ENCODE assay signal across 9 mouse cellular contexts in genomic region chr2:131351471-131351870, GRCm38 (mm10). TPM values are rescaled to one million over a fixed set of nuclear protein-coding genes. Genes with fewer than 3 reads are reported as not detected.
A peak's percentile ranks its signal among the peaks of the same experiment; 100 is the strongest.
DNase-seq lines count a peak whose midpoint lies in the region; ATAC-seq and TF ChIP-seq lines count a peak whose summit lies in the region.
"Had no signal": no experiment of that assay in that cellular context is flagged by ENCODE, and none has a peak within 500 bp of the region (broad histone marks: within the 10 kb centered on the region; RNA-seq: fewer than 3 reads in every experiment).

No protein-coding gene starts in this region.

- peak overlapping the region; percentile 85; the same call in 1 of the 2 replicates for H3K9ac ChIP-seq in kidney, postnatal 0 days (ENCODE audit: low read depth, low read length)
- H3K9ac ChIP-seq in embryonic facial prominence, embryonic 12.5 days: peak overlapping the region; percentile 92
- peak overlapping the region; percentile 99 for H3K9ac ChIP-seq in neural tube, embryonic 14.5 days (replicated peaks; ENCODE audit: low read depth, low read length)

- no peaks in the 10 kb centered on the region for H3K9me3 ChIP-seq in kidney, postnatal 0 days (replicated peaks; ENCODE audit: low read length)
- no peaks in the 10 kb centered on the region for H3K9me3 ChIP-seq in embryonic facial prominence, embryonic 12.5 days
- no peaks in the 10 kb centered on the region for H3K9me3 ChIP-seq in limb, embryonic 10.5 days (replicated peaks)
- H3K9me3 ChIP-seq in neural tube, embryonic 14.5 days (ENCODE audit: control insufficient read depth, low read length): no peaks in the 10 kb centered on the region

- DNase-seq in kidney, postnatal 0 days (ENCODE audit: low spot score): no peak
- no peak for DNase-seq in kidney, postnatal 10 days
- DNase-seq in limb, embryonic 10.5 days (ENCODE audit: low spot score): peak; percentile 42
- no peak for DNase-seq in yolk sac, embryonic 10.5 days (ENCODE audit: low spot score)
- DNase-seq in kidney, adult 18-20 months: no peak
- no peak for DNase-seq in layer of hippocampus, postnatal 14 days (ENCODE audit: low spot score in 2 of 2)
- DNase-seq: adrenal gland, adult 2 months had no signal

- peak overlapping the region; percentile 95 for H3K4me3 ChIP-seq in kidney, postnatal 0 days (replicated peaks; ENCODE audit: low read depth, low read length)
- peak overlapping the region; percentile 95 for H3K4me3 ChIP-seq in embryonic facial prominence, embryonic 12.5 days
- peak overlapping the region; percentile 98 for H3K4me3 ChIP-seq in limb, embryonic 10.5 days
- H3K4me3 ChIP-seq in neural tube, embryonic 14.5 days (ENCODE audit: low read depth, low read length): peak overlapping the region; percentile 97

- no peak for TF ChIP-seq CTCF in kidney, postnatal 0 days (IDR thresholded peaks at IDR 0.05; ENCODE audit: low read depth)

- ATAC-seq in kidney, postnatal 0 days (replicated peaks; ENCODE audit: low FRiP score, low read depth): no peak
- ATAC-seq in embryonic facial prominence, embryonic 12.5 days (ENCODE audit: insufficient number of reproducible peaks, insufficient read depth, low FRiP score, low TSS enrichment): no peak
- ATAC-seq in neural tube, embryonic 14.5 days (ENCODE audit: low read depth): no peak

- WGBS in kidney, postnatal 0 days: 22% methylated on average over 10 of the region's 10 CpGs
- WGBS in embryonic facial prominence, embryonic 12.5 days: 10% methylated on average over 10 of the region's 10 CpGs
- 16% methylated on average over 10 of the region's 10 CpGs for WGBS in limb, embryonic 10.5 days
- WGBS in neural tube, embryonic 14.5 days: 8% methylated on average over 10 of the region's 10 CpGs

- no peaks in the 10 kb centered on the region for H3K27me3 ChIP-seq in kidney, postnatal 0 days (ENCODE audit: insufficient read depth, low read length)
- no peaks in the 10 kb centered on the region for H3K27me3 ChIP-seq in embryonic facial prominence, embryonic 12.5 days
- no peaks in the 10 kb centered on the region for H3K27me3 ChIP-seq in limb, embryonic 10.5 days (ENCODE audit: low read depth, poor library complexity, severe bottlenecking)
- H3K27me3 ChIP-seq in neural tube, embryonic 14.5 days (ENCODE audit: control insufficient read depth, insufficient read depth, low read length): no peaks in the 10 kb centered on the region; the same call in 1 of the 2 replicates

- no peak overlapping the region for H3K27ac ChIP-seq in kidney, postnatal 0 days
- H3K27ac ChIP-seq in embryonic facial prominence, embryonic 12.5 days: peak overlapping the region; percentile 92; the same call in 1 of the 2 replicates
- H3K27ac ChIP-seq in limb, embryonic 10.5 days: peak overlapping the region; percentile 96
- peak overlapping the region; percentile 98 for H3K27ac ChIP-seq in neural tube, embryonic 14.5 days (ENCODE audit: low read depth, low read length)

- no peaks in the 10 kb centered on the region for H3K36me3 ChIP-seq in kidney, postnatal 0 days (ENCODE audit: insufficient read depth, low read length)
- no peaks in the 10 kb centered on the region for H3K36me3 ChIP-seq in embryonic facial prominence, embryonic 12.5 days
- H3K36me3 ChIP-seq in limb, embryonic 10.5 days: no peaks in the 10 kb centered on the region
- no peaks in the 10 kb centered on the region for H3K36me3 ChIP-seq in neural tube, embryonic 14.5 days (ENCODE audit: control insufficient read depth, insufficient read depth, low read length)

- no peaks in the 10 kb centered on the region for H3K4me1 ChIP-seq in kidney, postnatal 0 days (replicated peaks; ENCODE audit: insufficient read depth, low read length)
- H3K4me1 ChIP-seq in embryonic facial prominence, embryonic 12.5 days: peaks cover 10% of the 10 kb centered on the region
- peaks cover 30% of the 10 kb centered on the region for H3K4me1 ChIP-seq in limb, embryonic 10.5 days
- peaks cover 3% of the 10 kb centered on the region; the same call in 1 of the 2 replicates for H3K4me1 ChIP-seq in neural tube, embryonic 14.5 days (ENCODE audit: control insufficient read depth, insufficient read depth, low read length)

- H3K4me2 ChIP-seq in kidney, postnatal 0 days (ENCODE audit: low read length): peak overlapping the region; percentile 88
- peak overlapping the region; percentile 78 for H3K4me2 ChIP-seq in embryonic facial prominence, embryonic 12.5 days (replicated peaks)
- peak overlapping the region; percentile 66 for H3K4me2 ChIP-seq in neural tube, embryonic 14.5 days (ENCODE audit: low read depth, low read length)

RNA-seq across cellular contexts. Expression of gene Rnf24, which starts 1.2 kb away (rescaled TPM):
- polyA plus RNA-seq in kidney, postnatal 0 days (2015; fragmentation: Nextera tagmentation; extraction: Ambion mirVana): 2.6 and 2.9 TPM in 2 replicates
- 11.3 TPM in 2 replicates for polyA plus RNA-seq in embryonic facial prominence, embryonic 12.5 days (2016; fragmentation: Nextera tagmentation; extraction: Ambion mirVana)
- 8.1 and 9.7 TPM in 2 replicates for polyA plus RNA-seq in limb, embryonic 10.5 days (2016; fragmentation: Nextera tagmentation; extraction: Ambion mirVana)
- 18.4 and 19.0 TPM in 2 replicates for polyA plus RNA-seq in neural tube, embryonic 14.5 days (2014; fragmentation: Nextera tagmentation; extraction: Ambion mirVana)
- 10 to 100 TPM; 25.5 to 29.1 TPM for total RNA-seq in layer of hippocampus, postnatal 14 days (2021)
